7 mouse cellular contexts compared by ENCODE assay signal in genomic region chr1:86358906-86359797, GRCm38 (mm10). TPM values are rescaled to one million over a fixed set of nuclear protein-coding genes. Genes with fewer than 3 reads are reported as not detected.
DNase-seq lines count a peak whose midpoint lies in the region; ATAC-seq lines count a peak whose summit lies in the region.

Gene Ncl (minus strand): TSS chr1:86359400.

- H3K4me3 ChIP-seq in embryonic facial prominence, embryonic 12.5 days, result peak within 1 kb of the TSS; percentile 90
- H3K4me3 ChIP-seq in limb, embryonic 11.5 days (ENCODE audit: low read depth, low read length), result peak within 1 kb of the TSS; percentile 91
- peak within 1 kb of the TSS; percentile 87 for H3K4me3 ChIP-seq in midbrain, embryonic 14.5 days (replicated peaks; ENCODE audit: low read depth, low read length)

- peak within 1 kb of the TSS; percentile 99 for H3K27ac ChIP-seq in embryonic facial prominence, embryonic 12.5 days
- peak within 1 kb of the TSS; percentile 97 for H3K27ac ChIP-seq in limb, embryonic 11.5 days (replicated peaks; ENCODE audit: low read depth, low read length)
- H3K27ac ChIP-seq in midbrain, embryonic 14.5 days (replicated peaks; ENCODE audit: low read depth, low read length), result peak within 1 kb of the TSS; percentile 98

- peak; percentile 98 for ATAC-seq in embryonic facial prominence, embryonic 12.5 days (ENCODE audit: insufficient number of reproducible peaks, insufficient read depth, low FRiP score, low TSS enrichment)
- peak; percentile 98 for ATAC-seq in limb, embryonic 11.5 days (ENCODE audit: insufficient number of reproducible peaks, low FRiP score, low TSS enrichment, low read depth)
- ATAC-seq in midbrain, embryonic 14.5 days (ENCODE audit: low FRiP score, low TSS enrichment), result peak; percentile 98

- peak within 1 kb of the TSS; percentile 83 for H3K4me2 ChIP-seq in embryonic facial prominence, embryonic 12.5 days (replicated peaks)
- peak within 1 kb of the TSS; percentile 57 for H3K4me2 ChIP-seq in limb, embryonic 11.5 days (ENCODE audit: low read depth, severe bottlenecking)
- peak within 1 kb of the TSS; percentile 89 for H3K4me2 ChIP-seq in midbrain, embryonic 14.5 days (ENCODE audit: low read length)

- DNase-seq in adrenal gland, postnatal 25 days, result peak; percentile 97
- DNase-seq in heart, adult 11 months, result peak; percentile 100
- peak; percentile 95 for DNase-seq in kidney, adult 18-20 months
- peak; percentile 98 for DNase-seq in limb, embryonic 11.5 days (ENCODE audit: low spot score)
- peak; percentile 100 for DNase-seq in midbrain, embryonic 14.5 days
- DNase-seq in spleen, adult 18-20 months, result peak; percentile 95 to 97

- under 1% methylated on average over 102 of the region's 102 CpGs for WGBS in embryonic facial prominence, embryonic 12.5 days
- WGBS in limb, embryonic 11.5 days, result under 1% methylated on average over 101 of the region's 102 CpGs
- under 1% methylated on average over 102 of the region's 102 CpGs for WGBS in midbrain, embryonic 14.5 days

- H3K4me1 ChIP-seq in embryonic facial prominence, embryonic 12.5 days, result peaks cover 23% of the 10 kb centered on the region
- peaks cover 5% of the 10 kb centered on the region; the same call in 1 of the 2 replicates for H3K4me1 ChIP-seq in limb, embryonic 11.5 days (ENCODE audit: control insufficient read depth, insufficient read depth, low read length)
- peaks cover 17% of the 10 kb centered on the region for H3K4me1 ChIP-seq in midbrain, embryonic 14.5 days (ENCODE audit: control insufficient read depth, insufficient read depth, low read length)

- no peaks in the 10 kb centered on the region for H3K9me3 ChIP-seq in embryonic facial prominence, embryonic 12.5 days
- H3K9me3 ChIP-seq in limb, embryonic 11.5 days (ENCODE audit: control insufficient read depth, low read length), result no peaks in the 10 kb centered on the region
- no peaks in the 10 kb centered on the region for H3K9me3 ChIP-seq in midbrain, embryonic 14.5 days (ENCODE audit: control insufficient read depth, low read length)

- H3K36me3 ChIP-seq in embryonic facial prominence, embryonic 12.5 days, result peaks cover 33% of the 10 kb centered on the region
- peaks cover 23% of the 10 kb centered on the region for H3K36me3 ChIP-seq in limb, embryonic 11.5 days (ENCODE audit: control insufficient read depth, insufficient read depth, low read length)
- H3K36me3 ChIP-seq in midbrain, embryonic 14.5 days (ENCODE audit: control insufficient read depth, insufficient read depth, low read length), result peaks cover 35% of the 10 kb centered on the region

- H3K9ac ChIP-seq in embryonic facial prominence, embryonic 12.5 days, result peak within 1 kb of the TSS; percentile 94
- peak within 1 kb of the TSS; percentile 95 for H3K9ac ChIP-seq in limb, embryonic 11.5 days (ENCODE audit: low read length)
- peak within 1 kb of the TSS; percentile 84 for H3K9ac ChIP-seq in midbrain, embryonic 14.5 days (replicated peaks; ENCODE audit: low read length)

- no peaks in the 10 kb centered on the region for H3K27me3 ChIP-seq in embryonic facial prominence, embryonic 12.5 days
- H3K27me3 ChIP-seq in limb, embryonic 11.5 days (ENCODE audit: control insufficient read depth, insufficient read depth, low read length), result no peaks in the 10 kb centered on the region
- no peaks in the 10 kb centered on the region for H3K27me3 ChIP-seq in midbrain, embryonic 14.5 days (ENCODE audit: control insufficient read depth, insufficient read depth, low read length)

RNA-seq across cellular contexts. Expression of gene Ncl, which starts in this region (rescaled TPM):
- total RNA-seq in adrenal gland, postnatal 25 days (2021), result 238 and 311 TPM in 2 replicates
- 414 and 475 TPM in 2 replicates for polyA plus RNA-seq in embryonic facial prominence, embryonic 12.5 days (2016; fragmentation: Nextera tagmentation; extraction: Ambion mirVana)
- 483 and 544 TPM in 2 replicates for polyA plus RNA-seq in limb, embryonic 11.5 days (2014; fragmentation: Nextera tagmentation; extraction: Ambion mirVana)
- 153 and 154 TPM in 2 replicates for polyA plus RNA-seq in midbrain, embryonic 14.5 days (2014; fragmentation: Nextera tagmentation; extraction: Ambion mirVana)

Comparison
In these comparisons a context has a peak if more than half of its experiments do, and no peak if none do; other contexts are left out.
1. Peak in every context shown above with its lines: DNase-seq, ATAC-seq, H3K4me3 ChIP-seq and H3K27ac ChIP-seq.